Mouse (Mus musculus) neural tube, embryonic 15.5 days (tissue): ENCODE results near the gene Trappc5. TPM values are rescaled to one million over a fixed set of nuclear protein-coding genes. Genes with fewer than 3 reads are reported as not detected.

ENCODE experiments used
- ATAC-seq: fragments of 200-750 bp; cut with Nextera tagmentation; 2 replicates; pipeline ENCODE4 v1.8.0; 2017; ENCODE audit warnings: mild to moderate bottlenecking, moderate TSS enrichment, moderate library complexity; ENCODE audit not compliant: low FRiP score
- H3K27ac ChIP-seq: fragments of 300-500 bp; sonication (generic); replicated peaks from 2 replicates; pipeline ENCODE4 v1.5.1; 2015; ENCODE audit warnings: mild to moderate bottlenecking, inconsistent platforms
- H3K27me3 ChIP-seq: fragments of 300-500 bp; sonication (generic); replicated peaks from 2 replicates; pipeline ENCODE4 v1.6.1; 2015; ENCODE audit warnings: inconsistent platforms
- H3K36me3 ChIP-seq: fragments of 300-500 bp; sonication (generic); 2 replicates; pipeline ENCODE4 v1.6.1; 2015; ENCODE audit warnings: inconsistent platforms
- H3K4me1 ChIP-seq: fragments of 300-500 bp; sonication (generic); 2 replicates; pipeline ENCODE4 v1.6.1; 2015; ENCODE audit warnings: inconsistent platforms
- H3K4me2 ChIP-seq: fragments of 300-500 bp; sonication (generic); 2 replicates; pipeline ENCODE4 v1.6.1; 2015; ENCODE audit warnings: inconsistent platforms, mild to moderate bottlenecking, moderate library complexity
- H3K4me3 ChIP-seq: fragments of 300-500 bp; sonication (generic); replicated peaks from 2 replicates; pipeline ENCODE4 v1.5.1; 2015; ENCODE audit warnings: mild to moderate bottlenecking, inconsistent platforms
- H3K9ac ChIP-seq: fragments of 300-500 bp; sonication (generic); replicated peaks from 2 replicates; pipeline ENCODE4 v1.6.1; 2015; ENCODE audit warnings: mild to moderate bottlenecking, inconsistent platforms
- H3K9me3 ChIP-seq: fragments of 300-500 bp; sonication (generic); replicated peaks from 2 replicates; pipeline ENCODE4 v1.6.1; 2016; ENCODE audit warnings: inconsistent platforms
- WGBS: fragments of 180-500 bp; shearing (Covaris S2); methylation state at CpG from one replicate; pipeline ENCODE4 v1.1.7; 2015; ENCODE audit warnings: mixed read lengths; 5-methylcytosine and 5-hydroxymethylcytosine counted together
- polyA plus RNA-seq: library from polyadenylated mRNA; unstranded; fragments of >200 nt; fragmentation: Nextera tagmentation; extraction: Ambion mirVana; gene quantifications from 2 replicates; pipeline ENCODE4 v1.2.1, GENCODE M21; 2015

Trappc5 gene
- polyA plus RNA-seq, 1 experiment from 2014 or later, result 58.3 TPM

DNA sequence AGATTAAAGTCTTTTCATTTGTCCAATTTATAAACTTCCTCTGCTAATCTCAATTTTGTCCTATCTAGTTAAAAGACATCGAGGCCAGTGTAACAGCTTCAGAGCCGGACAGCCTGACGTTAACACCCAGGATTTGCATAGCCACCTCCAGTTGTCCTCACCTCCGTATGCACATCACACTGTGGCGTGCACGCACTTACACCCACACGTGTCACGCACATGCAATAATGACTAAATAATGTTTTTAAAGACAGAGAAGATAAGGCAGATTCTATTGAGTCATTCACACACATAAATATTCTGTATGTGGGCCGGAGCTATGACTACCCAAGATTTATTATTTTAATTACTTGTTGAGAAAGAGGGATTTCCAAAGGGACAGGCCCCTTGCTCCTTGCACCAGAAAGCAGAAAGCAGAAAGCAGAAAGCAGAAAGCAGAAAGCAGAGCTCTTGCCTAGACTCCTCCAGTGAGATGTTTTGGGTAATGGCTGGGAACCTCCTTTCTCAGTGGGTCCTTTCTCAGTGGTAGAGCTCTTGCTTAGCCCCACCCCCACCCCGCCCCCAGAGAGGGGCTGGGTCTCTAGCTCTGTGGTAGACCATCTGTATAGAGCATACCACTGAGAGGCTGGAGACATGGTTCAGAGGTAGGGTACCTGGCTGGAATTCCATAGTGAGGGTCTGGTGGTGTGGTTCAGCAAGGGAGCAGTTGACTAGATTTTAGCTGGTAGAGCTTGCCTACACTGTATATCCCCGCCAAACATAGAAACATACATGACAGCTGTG, 21.2 kb upstream of the Trappc5 start:
- Histone ChIP-seq H3K4me2 (no peak overlapping the region), H3K4me3 (no peak overlapping the region), H3K27me3 (no peaks in the 10 kb centered on the region), H3K4me1 (peaks cover 9% of the 10 kb centered on the region; the same call in 1 of the 2 replicates), H3K9ac (no peak overlapping the region), H3K36me3 (no peaks in the 10 kb centered on the region), H3K27ac (no peak overlapping the region), H3K9me3 (no peaks in the 10 kb centered on the region)
- peak; percentile 51 for ATAC-seq
- WGBS, result 73% methylated on average over 11 of the region's 11 CpGs

DNA sequence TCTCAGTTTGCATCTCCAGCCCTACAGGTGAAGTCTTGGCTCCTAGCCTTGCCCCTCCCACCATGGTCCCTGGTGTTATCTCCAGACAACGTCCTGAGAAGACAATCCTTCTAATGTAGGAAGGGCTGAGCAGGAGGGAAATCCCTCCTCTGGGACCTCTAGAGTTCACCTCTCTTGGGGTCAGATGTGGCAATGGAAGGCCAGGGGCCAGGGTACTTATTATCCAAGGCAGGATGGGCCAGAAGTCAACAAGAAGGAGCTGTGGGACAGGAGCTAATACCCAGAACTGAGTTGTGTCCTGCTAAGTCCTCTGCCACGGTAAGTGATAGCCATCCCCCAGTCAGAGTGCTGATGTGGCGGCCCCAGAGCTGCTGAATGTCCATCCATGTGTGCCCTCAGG, 20.6 kb upstream of the Trappc5 start, which contains the start of gene Retn:
Gene Retn (plus strand): TSS at position 245 of the 400 bp plus-strand sequence.
- Histone ChIP-seq H3K4me3 (no peak within 1 kb of the TSS), H3K9me3 (no peaks in the 10 kb centered on the region), H3K27me3 (no peaks in the 10 kb centered on the region), H3K4me1 (peaks cover 9% of the 10 kb centered on the region; the same call in 1 of the 2 replicates), H3K36me3 (no peaks in the 10 kb centered on the region), H3K9ac (no peak within 1 kb of the TSS), H3K27ac (no peak within 1 kb of the TSS), H3K4me2 (no peak within 1 kb of the TSS)
- ATAC-seq, result no peak
- WGBS, result 73% methylated on average over 3 of the region's 3 CpGs

- H3K9ac ChIP-seq, result no peak overlapping the region
- peak; percentile 34; the same call in 1 of the 2 replicates for ATAC-seq
- H3K9me3 ChIP-seq, result no peaks in the 10 kb centered on the region
- no peak overlapping the region for H3K4me2 ChIP-seq
- WGBS, result 23% methylated on average over 7 of the region's 7 CpGs
- H3K4me1 ChIP-seq, result peaks cover 9% of the 10 kb centered on the region; the same call in 1 of the 2 replicates
- no peak overlapping the region for H3K27ac ChIP-seq
- H3K36me3 ChIP-seq, result no peaks in the 10 kb centered on the region
- H3K4me3 ChIP-seq, result no peak overlapping the region
- no peaks in the 10 kb centered on the region for H3K27me3 ChIP-seq
These were observed 19.2 kb upstream of the Trappc5 start for GRCm38 (mm10) chr8:3656725-3657381.

GRCm38 (mm10) chr8:3660889-3661288, 15.2 kb upstream of the Trappc5 start:
- 83% methylated on average over 8 of the region's 8 CpGs for WGBS
- Histone ChIP-seq H3K4me3 (no peak overlapping the region), H3K27me3 (no peaks in the 10 kb centered on the region), H3K27ac (no peak overlapping the region), H3K9ac (no peak overlapping the region), H3K9me3 (no peaks in the 10 kb centered on the region), H3K4me2 (no peak overlapping the region), H3K36me3 (no peaks in the 10 kb centered on the region), H3K4me1 (peaks cover 9% of the 10 kb centered on the region; the same call in 1 of the 2 replicates)
- no peak for ATAC-seq

DNA sequence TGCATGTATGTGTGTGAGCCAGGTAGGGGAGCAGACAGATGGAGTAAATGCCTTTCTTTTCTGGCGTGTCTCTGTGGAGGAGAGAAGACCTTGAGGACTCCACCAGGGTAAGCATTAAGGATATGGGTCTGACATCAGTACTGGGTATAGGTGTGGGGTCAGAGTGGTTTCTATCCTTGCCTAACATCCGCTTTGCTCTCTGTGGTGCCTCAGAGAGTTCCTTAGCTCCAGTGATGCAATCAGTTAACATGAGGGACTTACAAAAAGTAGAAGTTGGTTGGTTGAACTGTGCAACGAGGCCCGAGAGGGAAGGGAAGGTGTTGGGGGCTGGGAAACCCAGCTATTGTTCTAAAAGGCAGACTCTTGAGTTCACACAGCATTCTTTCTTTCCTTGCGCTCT, 11.7 kb upstream of the Trappc5 start:
- Histone ChIP-seq H3K36me3 (no peaks in the 10 kb centered on the region), H3K9ac (no peak overlapping the region), H3K27me3 (no peaks in the 10 kb centered on the region), H3K4me1 (no peaks in the 10 kb centered on the region), H3K4me3 (no peak overlapping the region), H3K27ac (no peak overlapping the region), H3K9me3 (no peaks in the 10 kb centered on the region), H3K4me2 (no peak overlapping the region)
- 71% methylated on average over 5 of the region's 5 CpGs for WGBS
- ATAC-seq, result no peak

DNA sequence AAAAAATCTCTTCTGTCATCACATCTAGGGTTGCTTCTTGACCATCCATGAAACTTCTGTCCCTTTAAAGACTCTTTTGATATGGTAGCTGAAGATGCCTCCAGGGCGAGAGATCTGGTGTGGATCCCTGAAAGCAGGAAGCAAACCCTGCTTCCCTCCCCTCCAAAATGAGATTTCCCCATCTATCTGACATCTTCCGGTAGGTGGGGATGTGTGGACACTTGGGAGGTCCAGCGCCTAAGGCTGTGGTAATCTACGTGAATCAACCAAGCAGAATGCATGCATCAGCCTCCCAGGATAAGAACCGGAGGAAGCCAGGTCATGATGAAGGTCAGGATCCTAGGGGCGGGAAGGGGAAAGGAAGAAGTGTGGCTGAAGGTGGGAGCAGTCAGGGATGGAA, 10.6 kb upstream of the Trappc5 start, which contains the start of gene Mcemp1:
Gene Mcemp1 (plus strand): TSS at position 248 of the 400 bp plus-strand sequence.
- Histone ChIP-seq H3K27me3 (no peaks in the 10 kb centered on the region), H3K9me3 (no peaks in the 10 kb centered on the region), H3K4me1 (no peaks in the 10 kb centered on the region), H3K9ac (no peak within 1 kb of the TSS), H3K36me3 (no peaks in the 10 kb centered on the region), H3K4me3 (no peak within 1 kb of the TSS), H3K27ac (no peak within 1 kb of the TSS), H3K4me2 (no peak within 1 kb of the TSS)
- ATAC-seq, result no peak
- WGBS, result 85% methylated on average over 6 of the region's 6 CpGs

- peaks cover 14% of the 10 kb centered on the region for H3K4me1 ChIP-seq
- WGBS, result 82% methylated on average over 2 of the region's 2 CpGs
- no peaks in the 10 kb centered on the region for H3K27me3 ChIP-seq
- H3K4me3 ChIP-seq, result no peak overlapping the region
- no peak for ATAC-seq
- H3K9ac ChIP-seq, result no peak overlapping the region
- no peaks in the 10 kb centered on the region for H3K9me3 ChIP-seq
- H3K4me2 ChIP-seq, result no peak overlapping the region
- no peaks in the 10 kb centered on the region for H3K36me3 ChIP-seq
- no peak overlapping the region for H3K27ac ChIP-seq
These were observed 5.7 kb upstream of the Trappc5 start for GRCm38 (mm10) chr8:3670388-3670787.

DNA sequence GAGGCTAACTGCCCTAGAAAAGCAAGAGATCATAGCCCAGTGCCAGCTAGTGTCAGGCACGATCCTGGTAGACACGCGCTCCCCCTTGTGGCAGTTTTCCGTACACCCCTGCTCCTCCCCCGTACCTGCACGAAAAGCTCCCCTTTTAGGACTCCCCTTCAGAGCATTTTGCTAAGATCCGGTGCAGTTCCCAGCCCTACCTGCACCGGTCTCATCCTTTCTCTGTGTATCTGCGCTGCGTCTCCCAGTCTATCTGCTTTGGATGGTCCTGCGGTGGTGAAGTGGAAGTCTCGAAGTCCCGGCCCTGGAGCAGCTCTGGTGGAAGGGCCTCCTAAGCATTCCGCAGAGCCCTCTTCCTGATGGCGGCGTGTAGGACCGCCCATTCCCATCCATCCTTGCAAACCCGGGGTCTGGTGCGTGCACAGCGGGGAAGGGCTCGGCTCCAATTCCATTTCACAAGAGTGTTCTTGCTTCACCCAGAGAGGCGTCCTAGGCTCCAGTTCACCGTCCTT, 4.1 kb upstream of the Trappc5 start, which contains the start of gene Fcor:
Gene Fcor (minus strand): TSS at position 383 of the 512 bp plus-strand sequence.
- peak; percentile 88 for ATAC-seq
- Histone ChIP-seq H3K4me2 (peak within 1 kb of the TSS; percentile 73), H3K27ac (peak within 1 kb of the TSS; percentile 82), H3K27me3 (no peaks in the 10 kb centered on the region), H3K9ac (peak within 1 kb of the TSS; percentile 56), H3K9me3 (no peaks in the 10 kb centered on the region), H3K4me3 (peak within 1 kb of the TSS; percentile 52), H3K36me3 (no peaks in the 10 kb centered on the region), H3K4me1 (peaks cover 19% of the 10 kb centered on the region)
- under 1% methylated on average over 23 of the region's 23 CpGs for WGBS

DNA sequence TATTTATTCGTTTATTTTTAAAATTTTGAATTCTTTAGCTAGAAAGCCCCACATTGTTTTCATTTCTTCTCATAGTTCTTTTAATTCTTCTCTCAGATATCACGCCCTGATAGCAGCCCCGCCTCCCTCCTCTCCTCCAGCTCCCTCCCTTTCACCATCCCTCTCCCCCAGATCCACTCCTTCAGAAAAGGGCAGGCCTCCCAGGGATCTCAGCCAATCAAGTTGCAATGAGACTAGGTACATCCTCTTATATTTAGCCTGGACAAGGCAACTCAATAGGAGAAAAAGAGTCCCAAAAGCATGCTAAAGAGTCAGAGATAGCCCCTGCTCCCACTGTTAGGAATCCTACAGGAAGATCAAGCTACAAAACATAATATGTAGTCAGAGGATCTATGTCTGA, 1.4 kb upstream of the Trappc5 start:
- WGBS, result 69% methylated on average over 3 of the region's 3 CpGs
- ATAC-seq, result no peak

GRCm38 (mm10) chr8:3676993-3677579, 987 bp downstream of the Trappc5 start:
- peak overlapping the region; percentile 86 for H3K4me2 ChIP-seq
- H3K9ac ChIP-seq, result peak overlapping the region; percentile 98
- ATAC-seq, result peak; percentile 6
- peaks cover 38% of the 10 kb centered on the region for H3K4me1 ChIP-seq
- H3K9me3 ChIP-seq, result no peaks in the 10 kb centered on the region
- H3K27ac ChIP-seq, result peak overlapping the region; percentile 89
- peak overlapping the region; percentile 91 for H3K4me3 ChIP-seq
- WGBS, result 5% methylated on average over 15 of the region's 15 CpGs
- peaks cover 35% of the 10 kb centered on the region for H3K36me3 ChIP-seq
- no peaks in the 10 kb centered on the region for H3K27me3 ChIP-seq

More for the DNA sequence above, 1.4 kb upstream of the Trappc5 start:
- peaks cover 12% of the 10 kb centered on the region for H3K36me3 ChIP-seq
- no peak overlapping the region for H3K4me2 ChIP-seq
- H3K4me3 ChIP-seq, result no peak overlapping the region
- no peak overlapping the region for H3K27ac ChIP-seq
- no peaks in the 10 kb centered on the region for H3K27me3 ChIP-seq
- H3K9me3 ChIP-seq, result no peaks in the 10 kb centered on the region
- no peak overlapping the region for H3K9ac ChIP-seq
- H3K4me1 ChIP-seq, result peaks cover 36% of the 10 kb centered on the region

DNA sequence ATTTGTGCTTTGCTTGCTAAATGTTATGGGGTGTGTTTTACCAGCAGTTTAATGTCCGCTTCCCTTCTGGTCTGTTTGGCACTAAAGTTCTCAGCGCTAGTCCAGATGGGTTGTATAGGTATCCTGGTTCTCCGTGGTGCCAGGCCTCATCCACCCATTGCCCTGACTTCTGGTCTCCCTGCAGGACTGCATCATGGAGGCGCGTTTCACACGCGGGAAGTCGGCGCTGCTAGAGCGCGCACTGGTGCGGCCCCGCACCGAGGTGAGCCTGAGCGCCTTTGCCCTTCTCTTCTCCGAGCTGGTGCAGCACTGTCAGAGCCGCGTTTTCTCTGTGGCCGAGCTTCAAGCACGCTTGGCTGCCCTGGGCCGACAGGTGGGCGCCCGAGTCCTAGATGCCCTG, 2.7 kb downstream of the Trappc5 start:
- H3K9ac ChIP-seq, result no peak overlapping the region
- H3K4me1 ChIP-seq, result peaks cover 32% of the 10 kb centered on the region
- H3K9me3 ChIP-seq, result no peaks in the 10 kb centered on the region
- H3K27me3 ChIP-seq, result no peaks in the 10 kb centered on the region
- no peak for ATAC-seq
- H3K4me2 ChIP-seq, result no peak overlapping the region
- H3K27ac ChIP-seq, result no peak overlapping the region
- peaks cover 37% of the 10 kb centered on the region for H3K36me3 ChIP-seq
- H3K4me3 ChIP-seq, result no peak overlapping the region
- WGBS, result 96% methylated on average over 23 of the region's 23 CpGs
